Mouse (Mus musculus) forebrain, embryonic 10.5 days (tissue): ENCODE measurements at regions not wholly inside any gene's neighbourhood (a gene's known extent, or its start where the extent isn't known, plus 50 kb on each side); places are given as distances from the start of the nearest gene placed in this dataset.

Experiments
- DNase-seq: peaks from one replicate; pipeline ENCODE4 v3.0.0-alpha.2; 2017; ENCODE audit warnings: low spot score; ENCODE audit errors: extremely low spot score
- H3K27ac ChIP-seq: fragments of 300-500 bp; sonication (generic); 2 replicates; pipeline ENCODE4 v1.5.1; 2016; ENCODE audit warnings: mild to moderate bottlenecking
- H3K27me3 ChIP-seq: fragments of 300-500 bp; sonication (generic); 2 replicates; pipeline ENCODE4 v1.6.1; 2016; ENCODE audit warnings: mild to moderate bottlenecking; ENCODE audit not compliant: poor library complexity, severe bottlenecking
- H3K36me3 ChIP-seq: fragments of 300-500 bp; sonication (generic); replicated peaks from 2 replicates; pipeline ENCODE4 v1.6.1; 2016; ENCODE audit warnings: mild to moderate bottlenecking, moderate library complexity
- H3K4me1 ChIP-seq: fragments of 300-500 bp; sonication (generic); 2 replicates; pipeline ENCODE4 v1.6.1; 2016
- H3K4me3 ChIP-seq: fragments of 300-500 bp; sonication (generic); 2 replicates; pipeline ENCODE4 v1.5.1; 2016; ENCODE audit warnings: mild to moderate bottlenecking, moderate library complexity
- H3K9me3 ChIP-seq: fragments of 300-500 bp; sonication (generic); 2 replicates; pipeline ENCODE4 v1.6.1; 2016; ENCODE audit warnings: mild to moderate bottlenecking, moderate library complexity
- WGBS: fragments of 180-500 bp; shearing (Covaris S2); methylation state at CpG from one replicate; pipeline ENCODE4 v1.1.7; 2016; 5-methylcytosine and 5-hydroxymethylcytosine counted together

- H3K36me3 ChIP-seq, result no peaks in the 10 kb centered on the region
- WGBS, result 78% methylated on average over 2 of the region's 2 CpGs
- H3K4me1 ChIP-seq, result peaks cover 13% of the 10 kb centered on the region
- H3K27ac ChIP-seq, result no peak overlapping the region
- H3K27me3 ChIP-seq, result peaks cover 28% of the 10 kb centered on the region
- no peak for DNase-seq
- H3K9me3 ChIP-seq, result no peaks in the 10 kb centered on the region
- no peak overlapping the region for H3K4me3 ChIP-seq
Measured at GRCm38 (mm10) chr13:64007688-64008087, 81.3 kb downstream of the Hsd17b3 start.

- H3K36me3 ChIP-seq, result no peaks in the 10 kb centered on the region
- peak; percentile 49 for DNase-seq
- H3K9me3 ChIP-seq, result no peaks in the 10 kb centered on the region
- peaks cover 60% of the 10 kb centered on the region for H3K27me3 ChIP-seq
- peaks cover 34% of the 10 kb centered on the region for H3K4me1 ChIP-seq
- H3K27ac ChIP-seq, result peak overlapping the region; percentile 71
- 6% methylated on average over 6 of the region's 6 CpGs for WGBS
- H3K4me3 ChIP-seq, result no peak overlapping the region
Measured at GRCm38 (mm10) chr13:64002945-64003459, 86.0 kb downstream of the Hsd17b3 start.

- Histone ChIP-seq H3K36me3 (no peaks in the 10 kb centered on the region), H3K4me1 (peaks cover 36% of the 10 kb centered on the region), H3K27me3 (peaks cover 64% of the 10 kb centered on the region), H3K4me3 (no peak overlapping the region), H3K9me3 (no peaks in the 10 kb centered on the region), H3K27ac (no peak overlapping the region)
- WGBS, result 85% methylated on average over 6 of the region's 6 CpGs
- no peak for DNase-seq
Measured at GRCm38 (mm10) chr13:64000303-64000702, 88.7 kb downstream of the Hsd17b3 start.

- no peak overlapping the region for H3K4me3 ChIP-seq
- H3K27me3 ChIP-seq, result peaks cover 62% of the 10 kb centered on the region
- no peak overlapping the region for H3K27ac ChIP-seq
- H3K36me3 ChIP-seq, result no peaks in the 10 kb centered on the region
- DNase-seq, result no peak
- peaks cover 32% of the 10 kb centered on the region for H3K4me1 ChIP-seq
- WGBS, result 76% methylated on average over 10 of the region's 10 CpGs
- H3K9me3 ChIP-seq, result no peaks in the 10 kb centered on the region
Measured at GRCm38 (mm10) chr13:63998647-63999046, 90.4 kb downstream of the Hsd17b3 start.

GRCm38 (mm10) chr13:63993857-63994477, 95.1 kb downstream of the Hsd17b3 start:
- peaks cover 69% of the 10 kb centered on the region for H3K27me3 ChIP-seq
- 90% methylated on average over 12 of the region's 12 CpGs for WGBS
- H3K4me3 ChIP-seq, result no peak overlapping the region
- peaks cover 21% of the 10 kb centered on the region for H3K4me1 ChIP-seq
- H3K27ac ChIP-seq, result no peak overlapping the region
- no peak for DNase-seq
- H3K36me3 ChIP-seq, result no peaks in the 10 kb centered on the region
- no peaks in the 10 kb centered on the region for H3K9me3 ChIP-seq

- 82% methylated on average over 1 of the region's 1 CpGs for WGBS
- Histone ChIP-seq H3K27ac (no peak overlapping the region), H3K27me3 (peaks cover 78% of the 10 kb centered on the region), H3K4me3 (no peak overlapping the region), H3K36me3 (no peaks in the 10 kb centered on the region), H3K9me3 (no peaks in the 10 kb centered on the region), H3K4me1 (peaks cover 12% of the 10 kb centered on the region)
- DNase-seq, result no peak
Measured at GRCm38 (mm10) chr13:63992989-63993388, 96.0 kb downstream of the Hsd17b3 start.

GRCm38 (mm10) chr13:63990480-63990958, 98.5 kb downstream of the Hsd17b3 start:
- DNase-seq, result no peak
- Histone ChIP-seq H3K36me3 (no peaks in the 10 kb centered on the region), H3K4me3 (no peak overlapping the region), H3K4me1 (peaks cover 22% of the 10 kb centered on the region), H3K27ac (peak overlapping the region; percentile 54), H3K9me3 (no peaks in the 10 kb centered on the region), H3K27me3 (peaks cover 97% of the 10 kb centered on the region)
- 33% methylated on average over 8 of the region's 8 CpGs for WGBS

- Histone ChIP-seq H3K4me1 (peaks cover 29% of the 10 kb centered on the region), H3K27ac (no peak overlapping the region), H3K36me3 (no peaks in the 10 kb centered on the region), H3K9me3 (no peaks in the 10 kb centered on the region), H3K4me3 (no peak overlapping the region), H3K27me3 (peaks cover 94% of the 10 kb centered on the region)
- 80% methylated on average over 2 of the region's 2 CpGs for WGBS
- no peak for DNase-seq
Measured at GRCm38 (mm10) chr13:63989769-63990168, 99.3 kb downstream of the Hsd17b3 start.

GRCm38 (mm10) chr13:63988263-63988662, 100.8 kb downstream of the Hsd17b3 start:
- Histone ChIP-seq H3K27ac (no peak overlapping the region), H3K4me3 (no peak overlapping the region), H3K4me1 (peaks cover 34% of the 10 kb centered on the region), H3K36me3 (no peaks in the 10 kb centered on the region), H3K27me3 (peaks cover 97% of the 10 kb centered on the region), H3K9me3 (no peaks in the 10 kb centered on the region)
- WGBS, result 91% methylated on average over 4 of the region's 4 CpGs
- DNase-seq, result no peak

GRCm38 (mm10) chr13:63986681-63987080, 102.3 kb downstream of the Hsd17b3 start:
- peaks cover 34% of the 10 kb centered on the region for H3K4me1 ChIP-seq
- H3K4me3 ChIP-seq, result no peak overlapping the region
- no peaks in the 10 kb centered on the region for H3K36me3 ChIP-seq
- no peaks in the 10 kb centered on the region for H3K9me3 ChIP-seq
- DNase-seq, result no peak
- no peak overlapping the region for H3K27ac ChIP-seq
- 91% methylated on average over 5 of the region's 5 CpGs for WGBS
- H3K27me3 ChIP-seq, result peaks cover 97% of the 10 kb centered on the region

GRCm38 (mm10) chr13:63985590-63985989, 103.4 kb downstream of the Hsd17b3 start:
- WGBS, result 13% methylated on average over 4 of the region's 4 CpGs
- H3K36me3 ChIP-seq, result no peaks in the 10 kb centered on the region

GRCm38 (mm10) chr13:63985086-63985485, 103.9 kb downstream of the Hsd17b3 start:
- no peaks in the 10 kb centered on the region for H3K36me3 ChIP-seq
- no peaks in the 10 kb centered on the region for H3K9me3 ChIP-seq
- no peak overlapping the region for H3K4me3 ChIP-seq
- DNase-seq, result no peak
- H3K4me1 ChIP-seq, result peaks cover 36% of the 10 kb centered on the region
- no peak overlapping the region for H3K27ac ChIP-seq
- 75% methylated on average over 5 of the region's 5 CpGs for WGBS
- H3K27me3 ChIP-seq, result peaks cover 97% of the 10 kb centered on the region

More at GRCm38 (mm10) chr13:63985590-63985989, 103.4 kb downstream of the Hsd17b3 start:
- peaks cover 34% of the 10 kb centered on the region for H3K4me1 ChIP-seq
- no peak overlapping the region for H3K4me3 ChIP-seq
- DNase-seq, result no peak
- no peaks in the 10 kb centered on the region for H3K9me3 ChIP-seq
- no peak overlapping the region for H3K27ac ChIP-seq
- peaks cover 97% of the 10 kb centered on the region for H3K27me3 ChIP-seq

GRCm38 (mm10) chr13:63980012-63980691, 108.9 kb downstream of the Hsd17b3 start:
- no peak for DNase-seq
- Histone ChIP-seq H3K27me3 (peaks cover 91% of the 10 kb centered on the region), H3K9me3 (no peaks in the 10 kb centered on the region), H3K36me3 (no peaks in the 10 kb centered on the region), H3K4me1 (peaks cover 30% of the 10 kb centered on the region), H3K4me3 (no peak overlapping the region), H3K27ac (peak overlapping the region; percentile 73)
- WGBS, result 7% methylated on average over 7 of the region's 7 CpGs
